Mouse (Mus musculus) brain, embryonic 18.5 days (tissue): ENCODE results near the gene Cntnap2.

Source experiments
- DNase-seq: peaks from one replicate; pipeline ENCODE4 v3.0.0-alpha.2; 2012; ENCODE audit warnings: low read depth, low spot score

Gene Cntnap2

GRCm38 (mm10) chr6:47350100-47350690, 2291.0 kb downstream of the Cntnap2 start:
- no peak for DNase-seq
